Mouse (Mus musculus) embryonic facial prominence, embryonic 11.5 days (tissue): ENCODE measurements around the gene Senp2. TPM values are rescaled to one million over a fixed set of nuclear protein-coding genes. Genes with fewer than 3 reads are reported as not detected.

Experiments
- ATAC-seq: fragments of 200-750 bp; cut with Nextera tagmentation; replicated peaks from 2 replicates; pipeline ENCODE4 v1.8.0; 2017; ENCODE audit warnings: low read depth; ENCODE audit not compliant: insufficient number of reproducible peaks, low FRiP score, low TSS enrichment
- DNase-seq: peaks from one replicate; pipeline ENCODE4 v3.0.0-alpha.2; 2015; ENCODE audit warnings: low spot score
- H3K27ac ChIP-seq: fragments of 300-500 bp; sonication (generic); replicated peaks from 2 replicates; pipeline ENCODE4 v1.5.1; 2014; ENCODE audit warnings: mild to moderate bottlenecking, low read depth, low read length, control low read depth
- H3K27me3 ChIP-seq: fragments of 300-500 bp; sonication (generic); 2 replicates; pipeline ENCODE4 v1.6.1; 2014; ENCODE audit warnings: mild to moderate bottlenecking, low read length, moderate library complexity, mixed read lengths; ENCODE audit not compliant: control insufficient read depth, insufficient read depth
- H3K36me3 ChIP-seq: fragments of 300-500 bp; sonication (generic); replicated peaks from 2 replicates; pipeline ENCODE4 v1.6.1; 2014; ENCODE audit warnings: low read depth, mild to moderate bottlenecking, low read length, moderate library complexity, mixed read lengths; ENCODE audit not compliant: control insufficient read depth, insufficient read depth
- H3K4me1 ChIP-seq: fragments of 300-500 bp; sonication (generic); 2 replicates; pipeline ENCODE4 v1.6.1; 2014; ENCODE audit warnings: low read length, mixed read lengths; ENCODE audit not compliant: control insufficient read depth, insufficient read depth
- H3K4me2 ChIP-seq: fragments of 300-500 bp; sonication (generic); 2 replicates; pipeline ENCODE4 v1.6.1; 2014; ENCODE audit warnings: low read depth, mild to moderate bottlenecking, control low read depth, low read length, moderate library complexity
- H3K4me3 ChIP-seq: fragments of 300-500 bp; sonication (generic); 2 replicates; pipeline ENCODE4 v1.5.1; 2014; ENCODE audit warnings: low read depth, low read length, control low read depth
- H3K9ac ChIP-seq: fragments of 300-500 bp; sonication (generic); replicated peaks from 2 replicates; pipeline ENCODE4 v1.6.1; 2014; ENCODE audit warnings: mild to moderate bottlenecking, control low read depth, low read length
- H3K9me3 ChIP-seq: fragments of 300-500 bp; sonication (generic); replicated peaks from 2 replicates; pipeline ENCODE4 v1.6.1; 2016; ENCODE audit warnings: mild to moderate bottlenecking, low read length, inconsistent platforms, mixed read lengths; ENCODE audit not compliant: control insufficient read depth
- WGBS: fragments of 180-500 bp; shearing (Covaris S2); extraction: QIAGEN DNeasy Blood & Tissue Kit; methylation state at CpG from one replicate; pipeline ENCODE4 v1.1.7; 2014; 5-methylcytosine and 5-hydroxymethylcytosine counted together
- polyA plus RNA-seq: library from polyadenylated mRNA; unstranded; fragments of >200 nt; fragmentation: Nextera tagmentation; extraction: Ambion mirVana; gene quantifications from 2 replicates; pipeline ENCODE4 v1.2.1, GENCODE M21; 2014

Senp2 gene
- polyA plus RNA-seq, result 60.2 and 62.4 TPM in 2 replicates

GRCm38 (mm10) chr16:22009099-22009584 is at the start of gene Senp2:
Gene Senp2 (plus strand): TSS chr16:22009484.
- H3K27me3 ChIP-seq, result no peaks in the 10 kb centered on the region
- H3K4me3 ChIP-seq, result peak within 1 kb of the TSS; percentile 96
- no peaks in the 10 kb centered on the region for H3K9me3 ChIP-seq
- no peaks in the 10 kb centered on the region for H3K36me3 ChIP-seq
- ATAC-seq, result peak; percentile 99
- 1% methylated on average over 45 of the region's 45 CpGs for WGBS
- H3K27ac ChIP-seq, result no peak within 1 kb of the TSS
- no peaks in the 10 kb centered on the region for H3K4me1 ChIP-seq
- H3K9ac ChIP-seq, result peak within 1 kb of the TSS; percentile 90
- peak within 1 kb of the TSS; percentile 49 for H3K4me2 ChIP-seq
- peak; percentile 100 for DNase-seq

- DNase-seq (no peak), ATAC-seq (no peak)
- H3K4me2 ChIP-seq, result no peak overlapping the region
- no peak overlapping the region for H3K27ac ChIP-seq
- H3K4me3 ChIP-seq, result no peak overlapping the region
- no peaks in the 10 kb centered on the region for H3K36me3 ChIP-seq
- no peaks in the 10 kb centered on the region for H3K9me3 ChIP-seq
- H3K9ac ChIP-seq, result no peak overlapping the region
- H3K27me3 ChIP-seq, result no peaks in the 10 kb centered on the region
- H3K4me1 ChIP-seq, result no peaks in the 10 kb centered on the region
- WGBS, result 76% methylated on average over 3 of the region's 3 CpGs
Observed at GRCm38 (mm10) chr16:21965576-21965975, 43.7 kb upstream of the Senp2 start.

DNA sequence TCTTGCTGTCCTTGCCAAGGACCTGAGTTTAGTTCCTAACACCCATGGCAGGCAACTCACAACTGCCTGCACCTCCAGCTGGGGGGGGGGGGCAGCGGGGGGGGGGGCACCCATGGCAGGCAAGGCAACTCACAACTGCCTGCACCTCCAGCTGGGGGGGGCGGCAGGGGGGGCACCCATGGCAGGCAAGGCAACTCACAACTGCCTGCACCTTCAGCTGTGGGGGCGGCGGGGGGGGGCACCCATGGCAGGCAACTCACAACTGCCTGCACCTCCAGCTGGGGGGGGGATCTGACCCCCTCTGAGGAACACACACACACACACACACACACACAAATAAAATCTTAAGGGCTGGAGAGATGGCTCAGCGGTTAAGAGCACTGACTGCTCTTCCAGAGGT is 39.4 kb upstream of the Senp2 start:
- H3K4me3 ChIP-seq, result no peak overlapping the region
- ATAC-seq (0 out of 2 replicates have a peak, but pooled peaks have one; percentile 39), DNase-seq (no peak)
- H3K27ac ChIP-seq, result no peak overlapping the region
- H3K4me1 ChIP-seq, result no peaks in the 10 kb centered on the region
- 88% methylated on average over 5 of the region's 5 CpGs for WGBS
- H3K36me3 ChIP-seq, result no peaks in the 10 kb centered on the region
- H3K9me3 ChIP-seq, result no peaks in the 10 kb centered on the region
- no peak overlapping the region for H3K9ac ChIP-seq
- H3K27me3 ChIP-seq, result no peaks in the 10 kb centered on the region
- H3K4me2 ChIP-seq, result no peak overlapping the region

DNA sequence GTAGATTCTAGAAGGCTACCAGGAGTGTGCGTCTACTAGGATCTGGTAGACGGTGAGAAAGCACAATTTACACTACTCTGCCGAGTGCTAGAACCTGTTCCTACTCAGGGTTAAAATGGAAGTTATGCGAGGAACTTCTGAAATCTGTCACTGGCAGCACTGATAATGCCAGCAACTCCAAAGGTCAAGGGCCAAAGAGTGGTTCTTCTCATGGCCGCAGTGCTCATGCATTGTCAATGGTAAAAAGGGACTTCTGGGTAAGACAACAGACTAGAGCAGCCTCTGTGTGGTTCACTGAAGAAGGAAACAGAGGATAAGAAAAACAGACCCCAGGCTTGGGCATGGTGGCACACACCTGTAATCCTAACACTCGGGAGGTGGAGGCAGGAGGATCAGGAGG is 38.7 kb upstream of the Senp2 start:
- H3K27me3 ChIP-seq, result no peaks in the 10 kb centered on the region
- H3K36me3 ChIP-seq, result no peaks in the 10 kb centered on the region
- 80% methylated on average over 6 of the region's 6 CpGs for WGBS
- H3K4me2 ChIP-seq, result no peak overlapping the region
- H3K4me1 ChIP-seq, result no peaks in the 10 kb centered on the region
- DNase-seq (no peak), ATAC-seq (no peak)
- no peaks in the 10 kb centered on the region for H3K9me3 ChIP-seq
- no peak overlapping the region for H3K9ac ChIP-seq
- no peak overlapping the region for H3K4me3 ChIP-seq
- no peak overlapping the region for H3K27ac ChIP-seq

DNA sequence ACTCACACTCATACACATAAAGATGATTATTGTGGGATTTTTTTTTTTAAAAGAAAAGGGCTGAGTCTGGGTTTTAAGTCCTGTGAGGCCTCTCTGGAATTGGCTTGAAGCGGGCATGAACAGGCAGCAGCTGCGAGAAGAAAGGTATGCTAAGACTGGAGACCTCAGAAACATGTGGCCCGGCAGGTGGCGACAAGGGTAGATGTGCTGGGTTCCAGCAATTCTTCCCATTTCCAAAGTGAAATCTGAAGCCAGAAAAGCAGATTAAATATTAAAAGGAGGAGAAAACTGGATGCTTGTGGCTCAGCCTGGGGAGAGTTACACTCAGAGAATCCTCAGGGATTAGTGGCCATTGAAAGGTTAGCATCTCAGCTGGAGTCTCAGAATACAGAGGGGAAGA is 37.8 kb upstream of the Senp2 start:
- H3K9ac ChIP-seq, result no peak overlapping the region; the same call in 1 of the 2 replicates
- no peak for DNase-seq

GRCm38 (mm10) chr16:21976203-21976602 is 33.1 kb upstream of the Senp2 start:
- Histone ChIP-seq H3K27ac (no peak overlapping the region), H3K9ac (no peak overlapping the region), H3K4me1 (no peaks in the 10 kb centered on the region), H3K9me3 (no peaks in the 10 kb centered on the region), H3K4me2 (peak overlapping the region; percentile 21), H3K4me3 (no peak overlapping the region), H3K27me3 (no peaks in the 10 kb centered on the region), H3K36me3 (no peaks in the 10 kb centered on the region)
- ATAC-seq, result no peak; the same call in 1 of the 2 replicates
- DNase-seq, result no peak
- 3% methylated on average over 16 of the region's 16 CpGs for WGBS

More for the DNA sequence above, 37.8 kb upstream of the Senp2 start:
- Histone ChIP-seq H3K27me3 (no peaks in the 10 kb centered on the region), H3K36me3 (no peaks in the 10 kb centered on the region), H3K4me2 (no peak overlapping the region), H3K9me3 (no peaks in the 10 kb centered on the region), H3K4me3 (no peak overlapping the region), H3K4me1 (no peaks in the 10 kb centered on the region), H3K27ac (no peak overlapping the region)
- ATAC-seq, result no peak
- 47% methylated on average over 4 of the region's 4 CpGs for WGBS

DNA sequence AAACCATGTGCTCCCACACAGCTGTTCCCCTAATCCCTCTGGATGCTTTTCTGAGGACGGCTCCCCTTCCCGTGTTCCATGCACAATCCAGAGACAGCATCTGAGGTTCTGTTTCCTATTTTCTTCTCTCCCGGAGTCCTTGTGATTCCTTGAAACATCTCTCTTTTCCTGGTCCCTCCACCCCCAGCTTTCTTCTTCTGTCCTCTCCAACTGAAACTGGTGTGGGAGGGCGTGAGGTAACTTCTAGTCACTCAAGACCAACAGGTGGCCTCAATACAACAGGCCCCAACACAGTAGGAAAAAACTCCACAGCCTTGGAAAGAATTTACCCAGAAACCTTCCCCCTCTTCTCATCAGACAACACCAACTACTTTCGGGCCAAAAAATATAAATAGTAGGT is 31.9 kb upstream of the Senp2 start:
- ATAC-seq (no peak), DNase-seq (no peak)
- no peak overlapping the region for H3K4me3 ChIP-seq
- H3K9me3 ChIP-seq, result no peaks in the 10 kb centered on the region
- H3K27ac ChIP-seq, result no peak overlapping the region
- H3K27me3 ChIP-seq, result no peaks in the 10 kb centered on the region
- H3K4me2 ChIP-seq, result no peak overlapping the region
- H3K36me3 ChIP-seq, result no peaks in the 10 kb centered on the region
- no peaks in the 10 kb centered on the region for H3K4me1 ChIP-seq
- 67% methylated on average over 5 of the region's 5 CpGs for WGBS
- no peak overlapping the region for H3K9ac ChIP-seq

DNA sequence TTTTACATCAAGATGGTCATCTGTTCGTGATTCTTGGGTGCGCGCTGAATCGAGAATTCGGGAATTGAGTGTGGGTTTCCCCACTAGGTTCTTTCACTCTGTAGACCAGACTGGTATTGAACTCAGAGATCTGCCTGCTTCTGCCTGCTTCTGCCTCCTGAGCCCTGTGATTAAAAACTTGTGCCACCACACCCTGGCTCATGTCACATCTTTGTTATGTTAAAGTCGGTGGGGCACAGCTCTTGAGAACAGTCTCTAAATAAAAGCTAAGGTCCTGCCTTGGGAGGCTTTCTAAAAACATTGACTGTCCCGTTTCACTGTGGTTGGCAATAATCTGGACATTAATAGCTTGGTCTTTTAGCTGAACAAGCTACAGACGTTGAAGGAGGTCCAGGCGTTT is 26.1 kb upstream of the Senp2 start:
- H3K27ac ChIP-seq, result no peak overlapping the region
- H3K4me3 ChIP-seq, result no peak overlapping the region
- 93% methylated on average over 9 of the region's 9 CpGs for WGBS
- no peaks in the 10 kb centered on the region for H3K36me3 ChIP-seq
- H3K9ac ChIP-seq, result no peak overlapping the region
- H3K4me1 ChIP-seq, result no peaks in the 10 kb centered on the region
- DNase-seq (no peak), ATAC-seq (no peak)
- H3K27me3 ChIP-seq, result no peaks in the 10 kb centered on the region
- no peak overlapping the region for H3K4me2 ChIP-seq
- H3K9me3 ChIP-seq, result no peaks in the 10 kb centered on the region
